Mouse (Mus musculus) midbrain, embryonic 10.5 days (tissue): ENCODE measurements around the gene Gsta3. TPM values are rescaled to one million over a fixed set of nuclear protein-coding genes. Genes with fewer than 3 reads are reported as not detected.
A peak's percentile ranks its signal among the peaks of the same experiment; 100 is the strongest.
"Not testable (repeated sequence)": the region's sequence is repeated elsewhere in the genome, so short reads cannot be mapped to it uniquely, and the experiment has no call there.

Experiments
- DNase-seq: peaks from one replicate; pipeline ENCODE4 v3.0.0-alpha.2; 2017; ENCODE audit warnings: low spot score
- H3K27ac ChIP-seq: fragments of 300-500 bp; sonication (generic); replicated peaks from 2 replicates; pipeline ENCODE4 v1.5.1; 2016; ENCODE audit warnings: mild to moderate bottlenecking
- H3K27me3 ChIP-seq: fragments of 300-500 bp; sonication (generic); 2 replicates; pipeline ENCODE4 v1.6.1; 2016; ENCODE audit warnings: low read depth, mild to moderate bottlenecking; ENCODE audit not compliant: poor library complexity, severe bottlenecking
- H3K36me3 ChIP-seq: fragments of 300-500 bp; sonication (generic); 2 replicates; pipeline ENCODE4 v1.6.1; 2016; ENCODE audit warnings: mild to moderate bottlenecking, moderate library complexity
- H3K4me1 ChIP-seq: fragments of 300-500 bp; sonication (generic); 2 replicates; pipeline ENCODE4 v1.6.1; 2016
- H3K4me3 ChIP-seq: fragments of 300-500 bp; sonication (generic); 2 replicates; pipeline ENCODE4 v1.5.1; 2016; ENCODE audit warnings: mild to moderate bottlenecking, moderate library complexity
- H3K9me3 ChIP-seq: fragments of 300-500 bp; sonication (generic); replicated peaks from 2 replicates; pipeline ENCODE4 v1.6.1; 2016; ENCODE audit warnings: mild to moderate bottlenecking
- WGBS: fragments of 180-500 bp; shearing (Covaris S2); methylation state at CpG from one replicate; pipeline ENCODE4 v1.1.7; 2016; 5-methylcytosine and 5-hydroxymethylcytosine counted together
- polyA plus RNA-seq: library from polyadenylated mRNA; unstranded; fragments of >200 nt; fragmentation: Nextera tagmentation; extraction: Ambion mirVana; gene quantifications from 2 replicates; pipeline ENCODE4 v1.2.1, GENCODE M21; 2016

Gene Gsta3
- polyA plus RNA-seq: 0.21 and 0.40 TPM in 2 replicates

- no peaks in the 10 kb centered on the region for H3K36me3 ChIP-seq
- peaks cover 5% of the 10 kb centered on the region; the same call in 1 of the 2 replicates for H3K4me1 ChIP-seq
- no peak for DNase-seq
- H3K27ac ChIP-seq: no peak within 1 kb of the TSS
- H3K27me3 ChIP-seq: no peaks in the 10 kb centered on the region
- no peaks in the 10 kb centered on the region for H3K9me3 ChIP-seq
- 90% methylated on average over 8 of the region's 8 CpGs for WGBS
- no peak within 1 kb of the TSS for H3K4me3 ChIP-seq
Observed at GRCm38 (mm10) chr1:21239911-21240898, at the start of gene Gsta3. TSS of gene Gsta3 (plus strand) at chr1:21240589.

GRCm38 (mm10) chr1:21206241-21206640 is 34.1 kb upstream of the Gsta3 start:
- DNase-seq: no peak
- Histone ChIP-seq H3K27ac (no peak overlapping the region), H3K9me3 (no peaks in the 10 kb centered on the region), H3K4me1 (no peaks in the 10 kb centered on the region), H3K27me3 (no peaks in the 10 kb centered on the region), H3K36me3 (no peaks in the 10 kb centered on the region), H3K4me3 (no peak overlapping the region)
- WGBS: 79% methylated on average over 1 of the region's 1 CpGs

- H3K4me3 ChIP-seq, H3K4me1 ChIP-seq: not testable (repeated sequence)
- 21% methylated on average over 3 of the region's 3 CpGs for WGBS
Observed at GRCm38 (mm10) chr1:21213537-21213936, 26.9 kb upstream of the Gsta3 start.

GRCm38 (mm10) chr1:21213991-21214692 is 26.2 kb upstream of the Gsta3 start:
- not testable (repeated sequence) for H3K4me3 ChIP-seq, H3K27me3 ChIP-seq, H3K36me3 ChIP-seq, H3K27ac ChIP-seq, H3K4me1 ChIP-seq, DNase-seq, H3K9me3 ChIP-seq
- 80% methylated on average over 6 of the region's 6 CpGs for WGBS

More at GRCm38 (mm10) chr1:21213537-21213936, 26.9 kb upstream of the Gsta3 start:
- not testable (repeated sequence) for DNase-seq, H3K36me3 ChIP-seq, H3K9me3 ChIP-seq, H3K27me3 ChIP-seq, H3K27ac ChIP-seq

GRCm38 (mm10) chr1:21218489-21218919 is 21.9 kb upstream of the Gsta3 start, which contains the start of gene Tmem14a:
TSS of gene Tmem14a (plus strand) at chr1:21218575.
- Histone ChIP-seq H3K4me1 (peaks cover 16% of the 10 kb centered on the region), H3K4me3 (peak within 1 kb of the TSS; percentile 76), H3K27me3 (no peaks in the 10 kb centered on the region), H3K27ac (peak within 1 kb of the TSS; percentile 95), H3K36me3 (no peaks in the 10 kb centered on the region), H3K9me3 (no peaks in the 10 kb centered on the region)
- peak; percentile 88 for DNase-seq
- under 1% methylated on average over 17 of the region's 17 CpGs for WGBS

- Histone ChIP-seq H3K27me3 (no peaks in the 10 kb centered on the region), H3K27ac (no peak overlapping the region), H3K4me1 (peaks cover 7% of the 10 kb centered on the region), H3K4me3 (no peak overlapping the region), H3K9me3 (no peaks in the 10 kb centered on the region), H3K36me3 (peaks cover 8% of the 10 kb centered on the region)
- no peak for DNase-seq
- 94% methylated on average over 6 of the region's 6 CpGs for WGBS
Observed at GRCm38 (mm10) chr1:21227756-21228395, 12.5 kb upstream of the Gsta3 start.

GRCm38 (mm10) chr1:21228740-21229722 is 11.4 kb upstream of the Gsta3 start:
- not testable (repeated sequence) for H3K27ac ChIP-seq, H3K4me1 ChIP-seq, H3K36me3 ChIP-seq, H3K4me3 ChIP-seq, H3K27me3 ChIP-seq, DNase-seq, H3K9me3 ChIP-seq
- 86% methylated on average over 15 of the region's 15 CpGs for WGBS

GRCm38 (mm10) chr1:21230376-21230775 is 10.0 kb upstream of the Gsta3 start:
- Histone ChIP-seq H3K4me1 (peaks cover 7% of the 10 kb centered on the region), H3K4me3 (no peak overlapping the region), H3K27ac (no peak overlapping the region), H3K27me3 (no peaks in the 10 kb centered on the region), H3K36me3 (peaks cover 8% of the 10 kb centered on the region), H3K9me3 (no peaks in the 10 kb centered on the region)
- WGBS: 75% methylated on average over 2 of the region's 2 CpGs
- no peak for DNase-seq

GRCm38 (mm10) chr1:21231744-21232464 is 8.5 kb upstream of the Gsta3 start:
- H3K4me1 ChIP-seq: peaks cover 7% of the 10 kb centered on the region
- no peaks in the 10 kb centered on the region for H3K9me3 ChIP-seq
- no peak overlapping the region for H3K27ac ChIP-seq
- WGBS: 68% methylated on average over 5 of the region's 5 CpGs
- no peaks in the 10 kb centered on the region for H3K27me3 ChIP-seq
- no peak for DNase-seq
- H3K36me3 ChIP-seq: peaks cover 3% of the 10 kb centered on the region
- H3K4me3 ChIP-seq: no peak overlapping the region

GRCm38 (mm10) chr1:21232516-21232915 is 7.9 kb upstream of the Gsta3 start:
- 80% methylated on average over 1 of the region's 1 CpGs for WGBS
- DNase-seq: no peak
- no peaks in the 10 kb centered on the region for H3K9me3 ChIP-seq
- H3K36me3 ChIP-seq: 0 out of 2 replicates have a peak, but pooled peaks cover under 1% of the 10 kb centered on the region
- peaks cover 7% of the 10 kb centered on the region for H3K4me1 ChIP-seq
- no peak overlapping the region for H3K4me3 ChIP-seq
- no peak overlapping the region for H3K27ac ChIP-seq
- H3K27me3 ChIP-seq: no peaks in the 10 kb centered on the region

GRCm38 (mm10) chr1:21235359-21235758 is 5.0 kb upstream of the Gsta3 start:
- Histone ChIP-seq H3K4me1 (peaks cover 3% of the 10 kb centered on the region), H3K9me3 (no peaks in the 10 kb centered on the region), H3K36me3 (no peaks in the 10 kb centered on the region), H3K4me3 (no peak overlapping the region), H3K27me3 (no peaks in the 10 kb centered on the region), H3K27ac (no peak overlapping the region)
- WGBS: 90% methylated on average over 6 of the region's 6 CpGs
- no peak for DNase-seq
